Mouse (Mus musculus) heart, embryonic 10.5 days (tissue): ENCODE results near the gene Gm973. TPM values are rescaled to one million over a fixed set of nuclear protein-coding genes. Genes with fewer than 3 reads are reported as not detected.

ENCODE experiments used
- DNase-seq: peaks from one replicate; pipeline ENCODE4 v3.0.0-alpha.2; 2017; ENCODE audit warnings: low spot score
- H3K27ac ChIP-seq: fragments of 300-500 bp; sonication (generic); 2 replicates; pipeline ENCODE4 v1.5.1; 2016; ENCODE audit warnings: mild to moderate bottlenecking
- H3K27me3 ChIP-seq: fragments of 300-500 bp; sonication (generic); 2 replicates; pipeline ENCODE4 v1.6.1; 2016; ENCODE audit warnings: mild to moderate bottlenecking; ENCODE audit not compliant: poor library complexity, insufficient read depth, severe bottlenecking
- H3K36me3 ChIP-seq: fragments of 300-500 bp; sonication (generic); 2 replicates; pipeline ENCODE4 v1.6.1; 2016; ENCODE audit warnings: mild to moderate bottlenecking, moderate library complexity
- H3K4me1 ChIP-seq: fragments of 300-500 bp; sonication (generic); 2 replicates; pipeline ENCODE4 v1.6.1; 2016; ENCODE audit warnings: mild to moderate bottlenecking
- H3K4me3 ChIP-seq: fragments of 300-500 bp; sonication (generic); 2 replicates; pipeline ENCODE4 v1.5.1; 2016; ENCODE audit warnings: mild to moderate bottlenecking, moderate library complexity
- H3K9me3 ChIP-seq: fragments of 300-500 bp; sonication (generic); 2 replicates; pipeline ENCODE4 v1.6.1; 2016; ENCODE audit warnings: mild to moderate bottlenecking, moderate library complexity
- WGBS: fragments of 180-500 bp; shearing (Covaris S2); methylation state at CpG from one replicate; pipeline ENCODE4 v1.1.7; 2016; 5-methylcytosine and 5-hydroxymethylcytosine counted together
- polyA plus RNA-seq: library from polyadenylated mRNA; unstranded; fragments of >200 nt; fragmentation: Nextera tagmentation; extraction: Ambion mirVana; gene quantifications from 2 replicates; pipeline ENCODE4 v1.2.1, GENCODE M21; 2016

The Gm973 gene
- polyA plus RNA-seq, 1 experiment from 2014 or later = 0.16 TPM

GRCm38 (mm10) chr1:59669962-59670630 is 154.0 kb downstream of the Gm973 start:
- peak overlapping the region; percentile 95 for H3K27ac ChIP-seq
- H3K27me3 ChIP-seq = no peaks in the 10 kb centered on the region
- peak; percentile 77 for DNase-seq
- H3K4me1 ChIP-seq = peaks cover 3% of the 10 kb centered on the region; the same call in 1 of the 2 replicates
- under 1% methylated on average over 48 of the region's 54 CpGs for WGBS
- H3K36me3 ChIP-seq = 0 out of 2 replicates have a peak, but pooled peaks cover 5% of the 10 kb centered on the region
- peak overlapping the region; percentile 98 for H3K4me3 ChIP-seq
- no peaks in the 10 kb centered on the region for H3K9me3 ChIP-seq

- H3K27ac ChIP-seq = peak within 1 kb of the TSS; percentile 95
- H3K4me3 ChIP-seq = peak within 1 kb of the TSS; percentile 98
- H3K4me1 ChIP-seq = peaks cover 3% of the 10 kb centered on the region; the same call in 1 of the 2 replicates
- DNase-seq = peak; percentile 96
- H3K27me3 ChIP-seq = no peaks in the 10 kb centered on the region
- no peaks in the 10 kb centered on the region for H3K9me3 ChIP-seq
- WGBS = under 1% methylated on average over 36 of the region's 36 CpGs
- 0 out of 2 replicates have a peak, but pooled peaks cover 5% of the 10 kb centered on the region for H3K36me3 ChIP-seq
These were observed 154.6 kb downstream of the Gm973 start, which contains the start of gene Sumo1 for GRCm38 (mm10) chr1:59670641-59671168. Gene Sumo1, minus strand, starts transcription at chr1:59670834.

- 93% methylated on average over 2 of the region's 2 CpGs for whole genome bisulfite sequencing
- Histone ChIP-seq H3K4me1 (no peaks in the 10 kb centered on the region), H3K9me3 (no peaks in the 10 kb centered on the region), H3K4me3 (no peak overlapping the region), H3K36me3 (0 out of 2 replicates have a peak, but pooled peaks cover 5% of the 10 kb centered on the region), H3K27me3 (no peaks in the 10 kb centered on the region), H3K27ac (no peak overlapping the region)
- DNase-seq = no peak
These were observed 157.6 kb downstream of the Gm973 start for GRCm38 (mm10) chr1:59673661-59674060.

- H3K27ac ChIP-seq = peak overlapping the region; percentile 86
- no peaks in the 10 kb centered on the region for H3K9me3 ChIP-seq
- peaks cover 4% of the 10 kb centered on the region; the same call in 1 of the 2 replicates for H3K4me1 ChIP-seq
- H3K4me3 ChIP-seq = peak overlapping the region; percentile 93
- H3K36me3 ChIP-seq = 0 out of 2 replicates have a peak, but pooled peaks cover 3% of the 10 kb centered on the region
- DNase-seq = peak; percentile 76
- WGBS = 10% methylated on average over 11 of the region's 11 CpGs
- H3K27me3 ChIP-seq = no peaks in the 10 kb centered on the region
These were observed 168.1 kb downstream of the Gm973 start for GRCm38 (mm10) chr1:59683926-59684818.

GRCm38 (mm10) chr1:59684819-59685755 is 169.0 kb downstream of the Gm973 start, which contains the start of gene Nop58:
Gene Nop58, plus strand, starts transcription at chr1:59684971.
- peaks cover 4% of the 10 kb centered on the region; the same call in 1 of the 2 replicates for H3K4me1 ChIP-seq
- peak within 1 kb of the TSS; percentile 93 for H3K4me3 ChIP-seq
- no peaks in the 10 kb centered on the region for H3K9me3 ChIP-seq
- peaks cover 12% of the 10 kb centered on the region for H3K36me3 ChIP-seq
- peak; percentile 94 for DNase-seq
- peak within 1 kb of the TSS; percentile 96 for H3K27ac ChIP-seq
- H3K27me3 ChIP-seq = no peaks in the 10 kb centered on the region
- under 1% methylated on average over 49 of the region's 49 CpGs for WGBS

Other genes starting within 250 kb of the Gm973 start
- gene Fzd7, start 33.8 kb upstream of the Gm973 start, polyA plus RNA-seq = 4.2 and 13.0 TPM in 2 replicates
- 285 and 415 TPM in 2 replicates for gene Sumo1, start 154.6 kb downstream of the Gm973 start, polyA plus RNA-seq
- gene Nop58, start 168.7 kb downstream of the Gm973 start, polyA plus RNA-seq = 207 and 266 TPM in 2 replicates
- 6.5 and 7.0 TPM in 2 replicates for gene Bmpr2, start 247.1 kb downstream of the Gm973 start, polyA plus RNA-seq